Mouse (Mus musculus) spleen, adult 2 months (tissue): ENCODE results near the gene Olfr875.

Experiments used
- CTCF ChIP-seq: fragments of 200-500 bp; IDR thresholded peaks from 2 replicates; pipeline ENCODE4 v1.5.1; 2011; ENCODE audit warnings: mild to moderate bottlenecking, inconsistent platforms; ENCODE audit not compliant: insufficient read depth, insufficient read length, insufficient replicate concordance; ENCODE audit errors: extremely low read depth
- POLR2A ChIP-seq: fragments of 200-500 bp; IDR thresholded peaks from 2 replicates; pipeline ENCODE4 v1.6.1; 2011; ENCODE audit warnings: low read depth, low read length, inconsistent platforms

- TF ChIP-seq CTCF (no peak), POLR2A (no peak)
Observed at GRCm38 (mm10) chr9:37762541-37762940, 9.1 kb upstream of the Olfr875 start.
